Mouse (Mus musculus): ENCODE data around the gene Irf2bp1.

DNA sequence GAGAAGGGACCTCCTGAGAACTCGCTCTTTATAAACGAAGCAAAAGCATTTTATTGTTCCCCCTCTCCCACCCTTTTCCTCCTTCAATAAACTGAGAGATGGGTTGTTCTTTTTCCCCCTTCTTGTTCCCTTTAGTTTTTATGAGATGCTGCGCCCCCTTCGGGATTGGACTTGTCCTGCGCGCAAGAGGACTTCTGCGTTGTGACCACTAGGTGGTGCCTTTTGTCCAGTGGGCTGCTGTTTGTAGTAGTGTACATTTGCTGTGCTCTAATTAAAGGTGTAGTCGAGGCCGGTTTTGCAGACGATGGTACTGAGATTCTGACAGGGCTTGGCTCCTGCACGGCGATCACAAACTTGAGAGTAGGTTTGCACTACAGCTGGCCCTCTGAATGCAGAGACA lies 2.6 kb downstream of the Irf2bp1 start:
- TF ChIP-seq FOSL1 (IDR thresholded peaks at IDR 0.05; ENCODE audit: insufficient read depth, low read length, poor library complexity, severe bottlenecking) (no peak), CTCF (IDR thresholded peaks at IDR 0.05; ENCODE audit: control insufficient read depth, insufficient read depth, insufficient read length) (peak; percentile 95)
